Mouse (Mus musculus): ENCODE data around the gene Ybx3.

Gene Ybx3

DNA sequence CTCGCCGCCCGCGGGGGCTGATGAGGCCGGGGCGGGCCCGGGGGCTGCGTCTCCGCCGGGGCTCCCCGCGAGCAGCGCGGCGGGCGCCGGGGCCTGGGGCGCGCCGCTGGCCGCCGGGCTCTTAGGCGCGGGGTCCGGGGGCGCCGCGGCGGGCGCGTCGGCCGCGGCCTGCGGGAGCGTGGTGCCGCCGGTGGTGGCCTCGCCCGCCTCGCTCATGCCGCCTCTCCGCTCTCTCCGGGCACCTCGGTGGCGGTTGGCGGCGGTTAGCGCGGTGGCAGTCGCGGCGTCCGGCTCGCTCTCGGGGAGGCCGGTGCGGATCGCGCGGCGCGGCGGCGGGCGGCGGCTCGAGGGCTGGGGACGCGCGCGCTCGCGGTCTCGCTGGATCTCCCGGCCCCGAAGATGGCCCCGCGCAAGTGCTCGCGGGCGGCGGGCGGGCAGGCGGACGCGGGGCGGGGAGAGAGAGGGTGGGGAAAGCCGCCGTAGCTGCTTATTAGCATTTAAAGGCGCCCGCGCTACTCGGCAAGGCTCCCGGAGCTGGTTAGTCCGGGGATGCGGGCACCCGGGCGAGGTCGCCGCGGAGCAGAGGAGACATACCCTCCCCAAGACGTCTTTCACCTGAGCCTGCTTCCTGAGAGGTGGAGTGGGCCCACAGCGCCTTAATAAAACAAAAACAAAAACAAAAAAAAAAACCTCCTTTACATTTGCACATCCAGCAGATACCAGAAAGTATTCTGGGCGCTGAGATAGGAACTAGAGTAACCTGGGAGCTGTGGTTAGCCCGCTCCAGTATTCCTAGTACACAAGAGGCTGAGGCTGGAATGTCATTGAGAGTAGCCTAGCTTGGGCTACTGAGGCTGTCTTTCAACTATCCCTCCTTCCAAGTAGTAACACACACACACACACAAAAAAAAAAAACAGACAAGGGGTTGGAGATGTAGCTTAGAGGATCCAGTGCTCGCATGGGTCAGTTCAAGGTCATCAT is at the start of gene Ybx3:
Ybx3 (minus strand) TSS at position 437 of the 982 bp plus-strand sequence.
- CTCF ChIA-PET = interaction anchor here (1.1 kb wide), 1 partner anchor 13 kb away, joined by 4 read pairs; no protein-coding TSS in a partner anchor

DNA sequence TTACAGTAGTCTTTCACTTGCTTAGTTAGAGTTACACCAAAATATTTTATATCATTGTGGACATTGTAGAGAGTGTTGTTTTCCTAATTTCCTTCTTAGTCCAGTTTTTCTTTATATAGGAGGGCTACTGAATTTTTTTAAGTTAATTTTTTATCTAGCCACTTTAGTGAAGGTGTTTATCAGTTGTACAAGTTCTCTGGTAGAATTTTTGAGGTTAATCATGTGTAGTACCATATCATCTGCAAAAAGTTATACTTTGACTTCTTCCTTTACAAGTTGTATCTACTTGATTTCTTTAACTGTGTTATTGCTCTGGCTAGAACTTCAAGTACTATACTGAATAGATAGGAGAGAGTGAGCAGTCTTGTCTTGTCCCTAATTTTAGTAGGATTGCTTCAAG is 48.4 kb upstream of the Ybx3 start:
- CTCF ChIA-PET = no interaction called here

GRCm38 (mm10) chr6:131434088-131434487 is 45.8 kb upstream of the Ybx3 start:
- CTCF ChIA-PET = no interaction called here

DNA sequence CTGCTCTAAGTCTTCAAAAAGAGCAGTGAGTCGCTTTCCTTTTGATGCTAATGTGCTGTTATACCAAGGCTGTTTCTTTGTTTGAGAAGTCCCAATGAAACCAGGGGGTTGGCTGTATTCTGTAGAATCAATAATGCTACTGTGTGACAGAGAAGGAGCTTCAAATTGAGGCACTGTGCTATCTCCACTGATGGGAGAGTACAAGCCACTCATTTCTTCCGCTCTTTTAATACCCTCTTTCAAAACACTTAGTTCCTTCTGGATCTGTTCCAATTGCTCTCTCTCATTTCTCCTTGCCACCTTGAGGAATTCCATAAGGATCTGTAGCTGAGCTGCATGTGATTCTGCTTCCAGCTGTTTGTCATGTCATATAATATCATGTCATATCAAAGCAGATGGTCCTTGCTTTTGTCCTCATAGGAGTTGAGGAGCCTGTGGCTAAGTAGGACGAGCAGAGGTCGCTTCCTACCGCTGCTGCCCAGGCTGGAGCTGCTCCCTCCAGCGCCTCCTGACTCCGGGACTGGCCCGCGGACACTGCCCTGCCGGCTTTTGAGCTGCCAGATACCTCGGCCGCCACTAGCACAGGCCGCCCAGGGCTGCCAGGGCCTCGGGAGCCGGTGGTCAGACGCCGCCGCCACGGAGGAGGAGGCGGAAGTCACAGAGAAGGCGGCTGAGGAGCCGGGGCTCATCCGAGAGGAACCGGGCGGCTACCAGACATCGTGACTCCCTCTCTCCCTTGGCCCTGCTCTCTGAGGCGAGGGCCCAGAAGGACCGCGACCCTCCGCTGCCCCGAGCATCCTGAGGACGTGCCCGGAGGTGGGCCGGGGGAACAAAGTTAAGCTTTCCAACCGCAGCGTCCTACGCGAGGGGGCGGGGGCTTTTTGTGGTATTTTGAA is 45.1 kb upstream of the Ybx3 start:
- CTCF ChIA-PET = no interaction called here

DNA sequence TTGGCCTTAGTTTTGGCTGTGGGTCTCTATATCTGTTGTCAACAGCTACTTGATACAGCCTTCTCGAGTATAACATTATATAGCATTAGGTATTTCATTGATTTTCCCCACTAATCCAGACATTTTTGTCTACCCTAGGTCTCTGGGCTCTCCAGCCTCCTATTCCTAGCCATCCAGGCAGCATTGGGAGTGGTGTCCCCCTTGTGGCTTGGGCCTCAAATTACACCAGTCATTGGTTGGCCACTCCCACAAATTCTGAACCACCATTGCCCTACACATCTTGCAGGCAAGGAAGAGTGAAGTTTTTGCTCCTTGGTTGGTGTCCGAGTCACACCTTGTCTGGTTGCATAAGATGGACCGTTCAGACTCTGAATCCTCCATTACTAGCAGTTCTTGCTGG is 33.3 kb upstream of the Ybx3 start:
- CTCF ChIA-PET = no interaction called here

DNA sequence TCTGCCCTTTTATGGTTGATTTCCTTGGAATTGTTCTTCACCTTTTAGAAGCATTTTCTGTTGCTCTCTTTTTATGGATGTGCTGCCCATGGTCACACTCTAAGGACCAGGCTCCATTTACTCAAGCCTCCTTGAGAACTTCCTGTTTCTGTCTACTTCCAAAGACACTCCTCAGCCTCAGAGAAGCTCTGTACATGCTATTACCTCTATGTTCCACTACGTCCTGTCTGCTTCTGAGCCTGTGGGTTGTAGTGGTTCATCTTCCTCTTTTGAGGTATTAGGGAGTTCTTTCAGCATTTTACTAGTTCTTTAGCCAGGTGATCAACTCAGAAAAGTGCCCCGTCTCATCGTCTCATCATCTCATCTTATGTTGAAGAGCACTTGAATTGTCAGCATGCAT is 31.3 kb upstream of the Ybx3 start:
- CTCF ChIA-PET = no interaction called here

GRCm38 (mm10) chr6:131418770-131419169 is 30.5 kb upstream of the Ybx3 start:
- CTCF ChIA-PET = no interaction called here

GRCm38 (mm10) chr6:131411116-131411843 is 23.0 kb upstream of the Ybx3 start:
- CTCF ChIA-PET = no interaction called here

DNA sequence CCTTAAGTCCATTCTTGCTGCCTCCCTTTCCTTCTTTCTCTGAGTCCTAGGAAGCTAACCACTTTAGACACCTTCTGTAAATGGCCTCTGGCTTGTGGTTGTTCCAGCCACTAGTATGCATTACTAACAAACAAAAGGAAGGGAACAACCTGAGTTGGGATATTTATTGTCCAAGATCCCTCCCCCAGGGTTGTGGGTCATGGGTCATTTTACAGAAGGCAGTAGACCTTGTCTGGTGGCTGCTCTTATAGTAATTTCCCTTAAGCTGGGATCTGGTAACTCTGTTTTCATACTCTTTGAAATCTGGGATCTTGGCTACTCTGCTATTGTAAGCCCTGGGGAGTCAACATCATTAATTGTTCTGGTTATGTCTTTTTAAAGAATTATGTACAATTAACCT is 18.7 kb upstream of the Ybx3 start:
- CTCF ChIA-PET = no interaction called here

DNA sequence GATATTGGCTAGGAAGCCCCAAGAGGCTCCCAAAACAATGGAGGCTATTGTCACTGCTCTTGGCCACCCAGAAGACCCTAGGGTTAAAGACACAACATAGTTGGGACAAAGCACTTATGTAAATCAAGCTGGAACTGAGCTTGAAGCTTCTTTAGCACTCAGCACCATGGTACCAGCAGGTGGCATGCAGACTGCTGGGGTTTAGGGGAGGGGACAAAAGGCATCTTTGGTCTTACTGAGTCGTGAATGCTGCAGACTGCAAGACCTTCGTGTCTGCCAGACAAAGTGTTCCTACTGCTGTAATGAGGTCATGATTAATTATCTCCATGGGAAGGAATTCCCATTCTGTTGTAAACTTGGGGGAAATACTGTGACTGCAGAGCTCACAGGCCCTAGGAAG is 17.6 kb upstream of the Ybx3 start:
- CTCF ChIA-PET = no interaction called here

GRCm38 (mm10) chr6:131405174-131405573 is 16.9 kb upstream of the Ybx3 start:
- CTCF ChIA-PET = no interaction called here

- CTCF ChIA-PET = interaction anchor here (0.5 to 0.9 kb wide), 2 partner anchors 9 to 14 kb away, joined by 3 read pairs; no protein-coding TSS in a partner anchor
Observed at GRCm38 (mm10) chr6:131404260-131404659, 16.0 kb upstream of the Ybx3 start.

- CTCF ChIA-PET = no interaction called here
Observed at GRCm38 (mm10) chr6:131403036-131403435, 14.8 kb upstream of the Ybx3 start.

GRCm38 (mm10) chr6:131402606-131403005 is 14.3 kb upstream of the Ybx3 start:
- CTCF ChIA-PET = no interaction called here

- CTCF ChIA-PET = interaction anchor here (0.6 kb wide), 1 partner anchor 50 kb away, joined by 4 read pairs; no protein-coding TSS in a partner anchor
Observed at GRCm38 (mm10) chr6:131401259-131401658, 13.0 kb upstream of the Ybx3 start.

DNA sequence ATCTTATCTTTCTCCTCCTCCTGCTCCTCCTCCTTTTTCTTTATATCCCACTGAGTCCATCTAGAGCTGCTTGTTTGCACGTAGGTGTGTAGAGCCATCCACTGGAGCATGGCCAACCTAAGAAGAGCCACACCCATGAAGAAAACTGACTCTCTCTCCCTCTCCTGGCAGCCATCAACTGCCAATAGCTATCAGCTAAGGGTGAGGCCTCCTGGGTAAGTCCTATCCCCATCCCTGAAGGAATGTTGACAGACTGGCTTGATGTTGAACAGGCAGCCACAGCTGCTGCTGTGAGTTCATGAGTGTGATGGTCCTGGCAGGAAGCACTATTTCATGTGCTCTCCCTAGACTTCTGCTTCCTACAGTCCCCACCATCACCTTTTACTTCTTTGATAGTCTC is 8.4 kb upstream of the Ybx3 start:
- CTCF ChIA-PET = no interaction called here

DNA sequence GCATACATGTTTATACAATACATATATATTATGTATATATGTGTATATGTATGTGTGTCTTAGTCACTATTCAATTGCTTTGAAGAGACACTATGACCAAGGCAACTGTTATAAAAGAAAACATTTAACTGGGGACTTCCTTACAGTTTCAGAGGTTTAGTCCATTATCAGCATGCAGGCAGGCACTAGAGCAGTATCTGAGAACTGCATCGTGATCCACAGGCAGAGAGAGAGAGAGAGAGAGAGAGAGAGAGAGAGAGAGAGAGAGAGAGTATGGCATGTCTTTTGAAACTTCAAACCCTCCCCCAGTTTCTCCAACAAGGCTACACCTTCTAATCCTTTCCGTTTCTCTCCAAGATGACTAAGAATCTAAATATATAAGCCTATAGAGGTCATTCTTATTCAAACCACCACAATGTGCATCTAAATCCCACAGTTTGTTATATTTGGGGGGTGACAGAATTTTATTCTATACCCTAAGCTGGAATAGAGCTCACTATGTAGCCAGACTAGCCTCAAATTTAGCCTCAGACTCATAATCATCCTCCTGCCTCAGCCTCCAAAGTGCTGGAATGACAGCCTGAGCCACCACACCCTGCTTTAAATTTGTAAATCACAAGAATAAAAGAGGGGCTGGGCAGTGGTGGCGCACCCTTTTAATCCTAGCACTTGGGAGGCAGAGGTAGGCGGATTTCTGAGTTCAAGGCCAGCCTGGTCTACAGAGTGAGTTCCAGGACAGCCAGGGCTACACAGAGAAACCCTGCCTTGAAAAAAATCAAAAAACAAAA is 5.8 kb upstream of the Ybx3 start:
- CTCF ChIA-PET = no interaction called here

GRCm38 (mm10) chr6:131387221-131388039 is 846 bp downstream of the Ybx3 start:
- CTCF ChIA-PET = interaction anchor here (0.6 kb wide), 1 partner anchor 33 kb away, joined by 3 read pairs; no protein-coding TSS in a partner anchor

DNA sequence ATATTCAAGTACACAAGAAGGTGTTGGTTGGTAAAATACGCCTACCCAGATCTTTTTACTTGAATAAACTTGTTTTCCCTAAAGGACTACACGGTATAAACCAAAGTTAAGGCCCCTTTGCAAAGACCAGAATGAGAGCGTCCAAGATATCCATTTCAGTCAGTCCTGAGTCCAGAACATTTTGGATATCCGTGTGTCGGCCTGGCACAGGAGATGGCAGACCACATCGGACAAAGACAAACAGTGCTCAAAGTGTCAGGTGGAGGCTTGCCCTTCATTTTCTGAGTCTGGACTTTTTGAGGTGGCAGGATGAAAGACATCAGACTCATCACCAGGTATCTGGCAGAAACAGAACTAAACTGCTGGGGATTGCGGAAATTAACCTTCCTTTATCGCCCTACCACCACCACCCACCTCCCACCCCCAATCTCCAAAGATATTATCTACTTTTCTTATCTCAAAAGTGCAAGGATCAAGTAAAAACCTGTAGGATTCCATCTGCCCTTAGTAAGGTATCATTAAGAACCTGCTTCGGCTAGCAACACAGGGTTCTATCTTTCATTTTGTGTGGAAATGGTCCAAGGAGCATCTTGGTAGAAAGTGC is 1.8 kb downstream of the Ybx3 start:
- CTCF ChIA-PET = no interaction called here

- CTCF ChIA-PET = no interaction called here
Observed at GRCm38 (mm10) chr6:131385469-131385868, 2.8 kb downstream of the Ybx3 start.

Data from spleen, embryonic (tissue).